ENCODE assay signal across 8 mouse cellular contexts in genomic region chr1:66816837-66817452, GRCm38 (mm10). TPM values are rescaled to one million over a fixed set of nuclear protein-coding genes. Genes with fewer than 3 reads are reported as not detected.
DNase-seq lines count a peak whose midpoint lies in the region; ATAC-seq and TF ChIP-seq lines count a peak whose summit lies in the region.

No protein-coding gene starts in this region.

- H3K4me3 ChIP-seq in forebrain, embryonic 13.5 days = peak overlapping the region; percentile 65
- H3K4me3 ChIP-seq in liver, postnatal 0 days (ENCODE audit: low read depth, low read length) = peak overlapping the region; percentile 77
- peak overlapping the region; percentile 73 for H3K4me3 ChIP-seq in neural tube, embryonic 13.5 days

- no peaks in the 10 kb centered on the region for H3K36me3 ChIP-seq in forebrain, embryonic 13.5 days (ENCODE audit: poor library complexity, severe bottlenecking)
- H3K36me3 ChIP-seq in liver, postnatal 0 days (replicated peaks; ENCODE audit: insufficient read depth, low read length) = no peaks in the 10 kb centered on the region
- H3K36me3 ChIP-seq in neural tube, embryonic 13.5 days = no peaks in the 10 kb centered on the region

- TF ChIP-seq CTCF in liver, postnatal 0 days (IDR thresholded peaks at IDR 0.05; ENCODE audit: low read depth) = no peak

- intact Hi-C loops in heart, postnatal 10 days (cut with DNase I) = loop anchor here (5.0 kb wide), 4 partner anchors 35 to 115 kb away; partner anchors contain the start of genes Acadl and Rpe

- 1% methylated on average over 51 of the region's 63 CpGs for WGBS in forebrain, embryonic 13.5 days
- WGBS in liver, postnatal 0 days (ENCODE audit: insufficient replicate concordance) = 2% methylated on average over 29 of the region's 63 CpGs
- under 1% methylated on average over 41 of the region's 63 CpGs for WGBS in neural tube, embryonic 13.5 days

- H3K27ac ChIP-seq in forebrain, embryonic 13.5 days = peak overlapping the region; percentile 98
- H3K27ac ChIP-seq in liver, postnatal 0 days (ENCODE audit: low read depth) = peak overlapping the region; percentile 96
- H3K27ac ChIP-seq in neural tube, embryonic 13.5 days (replicated peaks) = peak overlapping the region; percentile 100

- peak overlapping the region; percentile 79 for H3K4me2 ChIP-seq in forebrain, embryonic 13.5 days
- H3K4me2 ChIP-seq in liver, postnatal 0 days (ENCODE audit: low read depth, low read length) = peak overlapping the region; percentile 96
- peak overlapping the region; percentile 79 for H3K4me2 ChIP-seq in neural tube, embryonic 13.5 days

- DNase-seq in ES-CJ7 (ENCODE audit: low read depth, low spot score) = peak; percentile 92
- peak; percentile 95 to 96 for DNase-seq in heart, postnatal 10 days
- peak; percentile 93 for DNase-seq in layer of hippocampus, adult 11-12 months (ENCODE audit: low spot score)
- peak; percentile 98 for DNase-seq in liver, postnatal 0 days
- DNase-seq in telencephalon, adult 2 months (ENCODE audit: low read depth, low spot score) = peak; percentile 77

- no peak for TF ChIP-seq EP300 in liver, postnatal 0 days (IDR thresholded peaks at IDR 0.05; ENCODE audit: low read depth)

- H3K4me1 ChIP-seq in forebrain, embryonic 13.5 days = peaks cover 28% of the 10 kb centered on the region
- H3K4me1 ChIP-seq in liver, postnatal 0 days (ENCODE audit: insufficient read depth) = peaks cover 20% of the 10 kb centered on the region
- H3K4me1 ChIP-seq in neural tube, embryonic 13.5 days (replicated peaks) = peaks cover 26% of the 10 kb centered on the region

- peak; percentile 57 for ATAC-seq in cerebellum, adult (ENCODE audit: insufficient number of reproducible peaks, low FRiP score, low TSS enrichment)
- peak; percentile 91 for ATAC-seq in forebrain, embryonic 13.5 days
- peak; percentile 82 for ATAC-seq in liver, postnatal 0 days
- peak; percentile 92 for ATAC-seq in neural tube, embryonic 13.5 days (ENCODE audit: low read depth)

- H3K27me3 ChIP-seq in forebrain, embryonic 13.5 days = no peaks in the 10 kb centered on the region
- no peaks in the 10 kb centered on the region for H3K27me3 ChIP-seq in liver, postnatal 0 days (ENCODE audit: insufficient read depth, low read length)
- peaks cover 6% of the 10 kb centered on the region; the same call in 1 of the 2 replicates for H3K27me3 ChIP-seq in neural tube, embryonic 13.5 days

- peak overlapping the region; percentile 94 for H3K9ac ChIP-seq in forebrain, embryonic 13.5 days
- peak overlapping the region; percentile 85 for H3K9ac ChIP-seq in liver, postnatal 0 days (replicated peaks)
- peak overlapping the region; percentile 92 for H3K9ac ChIP-seq in neural tube, embryonic 13.5 days

- H3K9me3 ChIP-seq in forebrain, embryonic 13.5 days (replicated peaks) = no peaks in the 10 kb centered on the region
- H3K9me3 ChIP-seq in liver, postnatal 0 days (ENCODE audit: low read length) = no peaks in the 10 kb centered on the region
- no peaks in the 10 kb centered on the region for H3K9me3 ChIP-seq in neural tube, embryonic 13.5 days

RNA-seq across cellular contexts. Expression of gene Kansl1l, which starts 0.4 kb away (rescaled TPM):
- polyA plus RNA-seq in forebrain, embryonic 13.5 days (2015; fragmentation: Nextera tagmentation; extraction: Ambion mirVana) = 15.0 and 15.4 TPM in 2 replicates
- 10 to 100 TPM; 14.2 to 17.1 TPM for total RNA-seq in heart, postnatal 10 days (2021)
- 4.5 and 4.8 TPM in 2 replicates for polyA plus RNA-seq in liver, postnatal 0 days (2015; fragmentation: Nextera tagmentation; extraction: Ambion mirVana)
- polyA plus RNA-seq in neural tube, embryonic 13.5 days (2015; fragmentation: Nextera tagmentation; extraction: Ambion mirVana) = 17.1 and 17.5 TPM in 2 replicates

RNA-seq across cellular contexts. Expression of gene Acadl, which starts 46.1 kb away (rescaled TPM):
- polyA plus RNA-seq in forebrain, embryonic 13.5 days (2015; fragmentation: Nextera tagmentation; extraction: Ambion mirVana) = 31.7 and 36.9 TPM in 2 replicates
- total RNA-seq in heart, postnatal 10 days (2021) = 1,000 to 10,000 TPM; 1,366 to 1,415 TPM
- polyA plus RNA-seq in liver, postnatal 0 days (2015; fragmentation: Nextera tagmentation; extraction: Ambion mirVana) = 380 and 392 TPM in 2 replicates
- 68.8 and 74.9 TPM in 2 replicates for polyA plus RNA-seq in neural tube, embryonic 13.5 days (2015; fragmentation: Nextera tagmentation; extraction: Ambion mirVana)

Comparison
In these comparisons a context has a peak if more than half of its experiments do, and no peak if none do; other contexts are left out.
1. Peak in every context shown above with its lines: DNase-seq, ATAC-seq, H3K4me3 ChIP-seq and H3K27ac ChIP-seq.